Mouse (Mus musculus) spleen, adult 12 weeks (tissue): ENCODE measurements around the gene Mup15.
"Not testable (repeated sequence)": the region's sequence is repeated elsewhere in the genome, so short reads cannot be mapped to it uniquely, and the experiment has no call there.

Experiments
- DNase-seq: peaks from one replicate; pipeline ENCODE4 v3.0.0; 2022; ENCODE audit warnings: low spot score

The Mup15 gene

DNA sequence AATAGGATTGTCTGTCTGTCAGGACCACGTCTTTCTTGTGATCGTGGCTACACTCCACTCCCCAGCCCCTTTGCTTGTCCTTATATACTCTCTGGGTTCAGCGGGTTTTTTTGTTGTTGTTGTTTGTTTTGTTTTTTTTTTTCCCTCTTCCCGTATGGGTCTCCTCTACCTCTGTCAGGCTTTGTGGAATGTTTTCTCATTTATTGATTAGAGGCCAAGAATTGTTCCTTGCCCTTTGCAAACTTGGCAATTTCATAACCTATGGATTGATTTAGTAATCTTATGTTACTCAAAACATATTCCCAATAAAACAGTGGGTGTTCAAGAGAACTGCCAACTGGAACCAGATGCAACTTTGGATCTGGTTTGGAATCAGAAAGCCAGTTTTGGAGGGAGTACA lies at the start of gene Mup15:
Mup15 (minus strand) TSS at position 101 of the 400 bp plus-strand sequence.
- DNase-seq: not testable (repeated sequence)
